Mouse (Mus musculus): Measurements from ENCODE around the gene Slc34a1. TPM values are rescaled to one million over a fixed set of nuclear protein-coding genes. Genes with fewer than 3 reads are reported as not detected.

Slc34a1 gene
- polyA plus RNA-seq (2016; fragmentation: Nextera tagmentation; extraction: Ambion mirVana), result not detected in 2 replicates

- Histone ChIP-seq H3K9me3 (no peaks in the 10 kb centered on the region), H3K4me1 (0 out of 2 replicates have a peak, but pooled peaks cover 3% of the 10 kb centered on the region), H3K36me3 (no peaks in the 10 kb centered on the region), H3K4me3 (no peak within 1 kb of the TSS), H3K4me2 (replicated peaks) (no peak within 1 kb of the TSS), H3K9ac (no peak within 1 kb of the TSS), H3K27ac (no peak within 1 kb of the TSS), H3K27me3 (no peaks in the 10 kb centered on the region)
- WGBS, result 75% methylated on average over 1 of the region's 1 CpGs
- ATAC-seq (ENCODE audit: insufficient number of reproducible peaks, insufficient read depth, low FRiP score, low TSS enrichment), result no peak
These were observed at the start of gene Slc34a1 for GRCm38 (mm10) chr13:55398088-55398487. Gene Slc34a1 (plus strand): TSS chr13:55398187.

- peak overlapping the region; percentile 97 for H3K4me3 ChIP-seq
- no peaks in the 10 kb centered on the region for H3K27me3 ChIP-seq
- peak overlapping the region; percentile 91 for H3K9ac ChIP-seq
- H3K9me3 ChIP-seq, result no peaks in the 10 kb centered on the region
- H3K27ac ChIP-seq, result no peak overlapping the region
- H3K4me1 ChIP-seq, result peaks cover 13% of the 10 kb centered on the region
- H3K4me2 ChIP-seq (replicated peaks), result peak overlapping the region; percentile 86
- ATAC-seq (ENCODE audit: insufficient number of reproducible peaks, insufficient read depth, low FRiP score, low TSS enrichment), result no peak
- H3K36me3 ChIP-seq, result peaks cover 34% of the 10 kb centered on the region
These were observed 36.8 kb upstream of the Slc34a1 start for GRCm38 (mm10) chr13:55361145-55361544.

DNA sequence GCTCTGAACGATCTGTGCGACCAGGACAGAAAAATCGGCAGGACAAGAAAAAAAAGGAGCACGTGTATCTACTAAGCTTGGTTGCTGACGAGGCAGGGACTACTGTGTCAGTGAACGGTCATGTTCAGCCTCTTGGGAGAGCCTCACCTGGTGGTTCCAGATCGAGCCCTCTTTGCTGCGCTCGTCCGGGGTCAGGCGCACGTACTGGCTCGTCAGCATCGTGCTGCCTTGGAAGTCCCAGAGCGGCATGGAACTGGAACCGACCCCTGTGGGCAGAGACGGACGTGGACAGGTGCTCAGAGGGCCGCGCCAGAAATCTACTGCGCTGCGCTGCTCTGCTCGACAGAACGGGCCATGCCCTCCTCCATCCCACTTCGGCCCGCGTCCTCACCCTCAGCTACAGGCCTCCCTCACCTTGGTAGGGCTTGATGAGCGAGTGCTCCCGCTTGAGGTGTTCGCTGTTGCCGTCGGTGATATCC is 36.0 kb upstream of the Slc34a1 start:
- peak; percentile 29; the same call in 1 of the 2 replicates for ATAC-seq (ENCODE audit: insufficient number of reproducible peaks, insufficient read depth, low FRiP score, low TSS enrichment)
- H3K9me3 ChIP-seq, result no peaks in the 10 kb centered on the region
- under 1% methylated on average over 32 of the region's 32 CpGs for WGBS
- peak overlapping the region; percentile 91 for H3K27ac ChIP-seq
- peaks cover 13% of the 10 kb centered on the region for H3K4me1 ChIP-seq
- H3K4me3 ChIP-seq, result peak overlapping the region; percentile 97
- peaks cover 25% of the 10 kb centered on the region for H3K36me3 ChIP-seq
- no peaks in the 10 kb centered on the region for H3K27me3 ChIP-seq
- peak overlapping the region; percentile 91 for H3K9ac ChIP-seq
- peak overlapping the region; percentile 86 for H3K4me2 ChIP-seq (replicated peaks)

DNA sequence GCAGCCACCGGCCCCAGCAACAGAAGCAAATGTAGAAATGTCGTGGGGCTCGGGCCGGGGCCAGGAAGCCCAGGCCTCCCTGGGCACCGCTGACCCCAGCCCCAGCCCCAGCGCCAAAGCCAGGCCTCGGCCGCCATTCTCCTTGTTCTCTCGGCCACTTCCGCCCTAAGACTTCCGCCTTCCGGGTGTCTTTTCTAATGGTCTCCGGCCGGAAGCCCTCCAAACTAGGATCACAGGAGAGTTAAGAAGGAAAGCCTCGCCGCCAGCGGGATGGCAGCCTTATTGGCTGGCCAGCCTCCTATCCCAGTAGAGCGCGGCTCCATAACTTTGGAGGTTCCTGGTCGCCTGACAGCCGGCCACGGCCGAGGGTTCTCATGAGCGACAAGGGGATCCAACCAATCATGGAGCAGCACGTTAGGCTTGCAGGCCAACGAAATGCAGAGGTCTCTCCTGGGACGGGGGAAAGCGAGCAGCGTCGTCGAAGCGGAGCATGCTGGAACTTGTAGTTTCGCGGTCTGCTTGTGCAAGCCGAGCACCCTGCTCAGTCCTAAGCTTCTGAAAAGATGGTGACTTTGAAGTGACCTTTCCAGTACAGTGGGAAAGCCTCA is 35.4 kb upstream of the Slc34a1 start, which contains the start of gene Lman2:
Gene Lman2 (minus strand): TSS at position 331 of the 608 bp plus-strand sequence.
- Histone ChIP-seq H3K36me3 (peaks cover 21% of the 10 kb centered on the region), H3K9ac (peak within 1 kb of the TSS; percentile 91), H3K4me1 (peaks cover 13% of the 10 kb centered on the region), H3K4me3 (peak within 1 kb of the TSS; percentile 97), H3K27me3 (no peaks in the 10 kb centered on the region), H3K27ac (peak within 1 kb of the TSS; percentile 91), H3K4me2 (replicated peaks) (peak within 1 kb of the TSS; percentile 86), H3K9me3 (no peaks in the 10 kb centered on the region)
- peak; percentile 99 for ATAC-seq (ENCODE audit: insufficient number of reproducible peaks, insufficient read depth, low FRiP score, low TSS enrichment)
- WGBS, result under 1% methylated on average over 35 of the region's 35 CpGs

DNA sequence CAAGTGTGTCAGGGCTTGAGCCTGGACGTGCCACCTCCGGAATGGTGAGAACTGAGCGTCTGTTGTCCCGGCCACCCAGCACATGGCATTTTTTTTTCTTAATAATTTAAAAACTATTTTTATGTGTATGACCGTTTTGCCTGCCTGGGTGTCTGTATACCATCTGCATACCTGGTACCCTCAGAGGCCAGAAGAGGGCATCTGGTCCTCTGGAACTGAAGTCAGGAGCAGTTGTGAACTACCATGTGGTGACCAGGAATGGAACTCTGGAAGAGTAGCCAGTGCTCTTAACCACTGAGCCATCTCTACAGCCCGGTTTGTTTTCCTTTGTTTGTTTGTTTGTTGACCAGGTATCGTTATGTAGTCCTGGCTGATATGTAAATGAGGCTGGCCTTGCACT is 29.6 kb upstream of the Slc34a1 start:
- Histone ChIP-seq H3K27ac (no peak overlapping the region), H3K9ac (no peak overlapping the region), H3K9me3 (no peaks in the 10 kb centered on the region), H3K4me1 (no peaks in the 10 kb centered on the region), H3K36me3 (no peaks in the 10 kb centered on the region), H3K4me2 (replicated peaks) (no peak overlapping the region), H3K27me3 (peaks cover 6% of the 10 kb centered on the region; the same call in 1 of the 2 replicates), H3K4me3 (no peak overlapping the region)
- 74% methylated on average over 7 of the region's 7 CpGs for WGBS
- ATAC-seq (ENCODE audit: insufficient number of reproducible peaks, insufficient read depth, low FRiP score, low TSS enrichment), result no peak

DNA sequence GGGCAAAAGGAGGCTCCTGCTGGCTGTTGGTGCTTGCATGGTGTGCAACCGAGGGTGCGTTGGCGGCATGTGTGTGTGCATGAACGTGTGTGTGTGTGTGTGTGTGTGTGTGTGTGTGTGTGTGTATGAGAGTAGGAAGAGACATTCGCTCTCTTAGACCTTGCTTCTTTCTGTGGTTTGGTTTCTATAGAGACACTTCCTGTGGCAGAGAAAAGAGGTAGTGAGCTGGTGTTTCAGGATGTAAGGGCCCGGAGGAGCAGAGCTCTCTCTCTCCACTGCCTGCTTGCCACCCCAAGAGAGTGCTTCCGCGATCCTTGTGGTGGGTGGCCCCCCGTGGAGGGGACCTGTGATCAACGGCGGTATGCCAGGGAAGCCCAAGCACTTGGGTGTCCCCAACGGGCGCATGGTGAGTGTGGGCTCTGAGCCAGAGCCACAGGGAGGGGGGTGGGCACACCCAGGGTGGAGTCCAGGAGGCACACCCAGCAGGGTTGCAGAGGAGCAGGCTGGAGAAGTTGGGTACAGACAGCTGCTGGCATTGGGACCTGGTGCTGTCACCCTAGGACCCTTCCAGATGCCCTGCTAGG is 28.4 kb upstream of the Slc34a1 start, which contains the start of gene Rgs14:
Gene Rgs14 (plus strand): TSS at position 202 of the 584 bp plus-strand sequence.
- ATAC-seq (ENCODE audit: insufficient number of reproducible peaks, insufficient read depth, low FRiP score, low TSS enrichment), result no peak
- Histone ChIP-seq H3K27me3 (peaks cover 8% of the 10 kb centered on the region; the same call in 1 of the 2 replicates), H3K27ac (no peak within 1 kb of the TSS), H3K9ac (0 out of 2 replicates have a peak within 1 kb of the TSS, but pooled peaks have one; percentile 4), H3K36me3 (no peaks in the 10 kb centered on the region), H3K4me1 (no peaks in the 10 kb centered on the region), H3K4me2 (replicated peaks) (no peak within 1 kb of the TSS), H3K4me3 (no peak within 1 kb of the TSS), H3K9me3 (no peaks in the 10 kb centered on the region)
- WGBS, result 62% methylated on average over 13 of the region's 13 CpGs

GRCm38 (mm10) chr13:55370234-55370633 is 27.8 kb upstream of the Slc34a1 start:
- no peaks in the 10 kb centered on the region for H3K9me3 ChIP-seq
- H3K27ac ChIP-seq, result no peak overlapping the region
- H3K4me1 ChIP-seq, result no peaks in the 10 kb centered on the region
- H3K36me3 ChIP-seq, result no peaks in the 10 kb centered on the region
- no peak for ATAC-seq (ENCODE audit: insufficient number of reproducible peaks, insufficient read depth, low FRiP score, low TSS enrichment)
- no peak overlapping the region for H3K4me2 ChIP-seq (replicated peaks)
- H3K4me3 ChIP-seq, result no peak overlapping the region
- WGBS, result 62% methylated on average over 2 of the region's 3 CpGs
- H3K9ac ChIP-seq, result 0 out of 2 replicates have a peak overlapping the region, but pooled peaks have one; percentile 4
- H3K27me3 ChIP-seq, result peaks cover 12% of the 10 kb centered on the region; the same call in 1 of the 2 replicates

DNA sequence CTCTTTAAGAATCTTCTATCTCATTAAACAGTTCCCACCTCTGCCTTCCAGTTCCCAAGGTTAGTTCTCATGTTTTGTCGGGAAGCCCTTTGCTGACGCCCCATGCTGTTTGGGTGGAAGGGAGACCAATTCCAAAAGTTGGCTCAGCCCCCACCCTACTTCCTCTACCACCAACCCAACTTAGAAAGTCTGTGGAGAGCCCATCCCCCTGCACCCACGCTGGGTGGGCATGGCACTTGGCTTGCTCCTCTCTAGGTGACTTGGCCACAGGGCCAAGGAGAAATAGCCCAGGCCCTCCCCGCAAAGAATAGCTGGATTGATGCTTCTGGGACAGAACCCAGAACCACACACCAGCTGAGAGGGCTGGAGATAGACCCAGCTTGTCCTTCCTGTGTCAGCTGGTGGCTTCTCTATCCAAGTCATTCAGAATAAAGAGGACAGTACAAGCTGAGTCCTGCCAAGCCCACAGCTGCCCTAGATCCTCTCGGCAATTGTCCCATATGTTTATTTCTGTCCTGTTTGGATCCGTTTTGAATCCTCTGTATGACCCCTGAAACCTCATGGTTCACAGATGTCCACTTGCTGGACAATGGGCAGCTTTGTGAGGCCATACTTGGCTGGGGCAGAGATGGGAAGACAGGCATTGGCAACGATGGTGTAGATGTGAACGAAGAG is 26.8 kb upstream of the Slc34a1 start:
- Histone ChIP-seq H3K4me2 (replicated peaks) (no peak overlapping the region), H3K27me3 (peaks cover 16% of the 10 kb centered on the region; the same call in 1 of the 2 replicates), H3K36me3 (no peaks in the 10 kb centered on the region), H3K4me3 (no peak overlapping the region), H3K27ac (no peak overlapping the region), H3K9me3 (no peaks in the 10 kb centered on the region), H3K9ac (no peak overlapping the region), H3K4me1 (no peaks in the 10 kb centered on the region)
- ATAC-seq (ENCODE audit: insufficient number of reproducible peaks, insufficient read depth, low FRiP score, low TSS enrichment), result no peak
- 57% methylated on average over 8 of the region's 8 CpGs for WGBS

GRCm38 (mm10) chr13:55371740-55372139 is 26.2 kb upstream of the Slc34a1 start:
- no peaks in the 10 kb centered on the region for H3K9me3 ChIP-seq
- H3K36me3 ChIP-seq, result no peaks in the 10 kb centered on the region
- H3K27ac ChIP-seq, result no peak overlapping the region
- H3K4me2 ChIP-seq (replicated peaks), result no peak overlapping the region
- WGBS, result 57% methylated on average over 5 of the region's 5 CpGs
- H3K4me3 ChIP-seq, result no peak overlapping the region
- peaks cover 16% of the 10 kb centered on the region; the same call in 1 of the 2 replicates for H3K27me3 ChIP-seq
- no peak overlapping the region for H3K9ac ChIP-seq
- no peak for ATAC-seq (ENCODE audit: insufficient number of reproducible peaks, insufficient read depth, low FRiP score, low TSS enrichment)
- no peaks in the 10 kb centered on the region for H3K4me1 ChIP-seq

GRCm38 (mm10) chr13:55374206-55374924 is 23.6 kb upstream of the Slc34a1 start:
- H3K27ac ChIP-seq, result no peak overlapping the region
- H3K27me3 ChIP-seq, result peaks cover 37% of the 10 kb centered on the region
- no peak overlapping the region for H3K9ac ChIP-seq
- no peaks in the 10 kb centered on the region for H3K9me3 ChIP-seq
- WGBS, result 64% methylated on average over 6 of the region's 6 CpGs
- ATAC-seq (ENCODE audit: insufficient number of reproducible peaks, insufficient read depth, low FRiP score, low TSS enrichment), result no peak
- H3K4me1 ChIP-seq, result peaks cover 4% of the 10 kb centered on the region
- no peak overlapping the region for H3K4me2 ChIP-seq (replicated peaks)
- H3K36me3 ChIP-seq, result no peaks in the 10 kb centered on the region
- no peak overlapping the region for H3K4me3 ChIP-seq

- peaks cover 4% of the 10 kb centered on the region for H3K4me1 ChIP-seq
- H3K9ac ChIP-seq, result no peak overlapping the region
- H3K4me2 ChIP-seq (replicated peaks), result no peak overlapping the region
- peaks cover 51% of the 10 kb centered on the region for H3K27me3 ChIP-seq
- WGBS, result 70% methylated on average over 2 of the region's 2 CpGs
- no peak overlapping the region for H3K4me3 ChIP-seq
- H3K27ac ChIP-seq, result no peak overlapping the region
- no peak for ATAC-seq (ENCODE audit: insufficient number of reproducible peaks, insufficient read depth, low FRiP score, low TSS enrichment)
- H3K9me3 ChIP-seq, result no peaks in the 10 kb centered on the region
- H3K36me3 ChIP-seq, result no peaks in the 10 kb centered on the region
These were observed 22.1 kb upstream of the Slc34a1 start for GRCm38 (mm10) chr13:55375877-55376276.
